Mouse (Mus musculus): ENCODE results near the gene Syne4. TPM values are rescaled to one million over a fixed set of nuclear protein-coding genes. Genes with fewer than 3 reads are reported as not detected.
A peak's percentile ranks its signal among the peaks of the same experiment; 100 is the strongest.

Syne4 gene
- 29.2 and 30.2 TPM in 2 replicates for polyA plus RNA-seq (2014; fragmentation: Nextera tagmentation; extraction: Ambion mirVana)

- H3K27ac ChIP-seq (ENCODE audit: low read depth, low read length), result no peak within 1 kb of the TSS
- H3K9ac ChIP-seq (ENCODE audit: low read length), result peak within 1 kb of the TSS; percentile 41
- 0 out of 2 replicates have a peak, but pooled peaks have one; percentile 55 for ATAC-seq (replicated peaks; ENCODE audit: low FRiP score)
- H3K27me3 ChIP-seq (ENCODE audit: control insufficient read depth, insufficient read depth, low read length), result no peaks in the 10 kb centered on the region
- 1% methylated on average over 9 of the region's 9 CpGs for WGBS
- peak; percentile 67 for DNase-seq (ENCODE audit: low spot score)
- H3K9me3 ChIP-seq (ENCODE audit: control insufficient read depth, low read length), result no peaks in the 10 kb centered on the region
- peak within 1 kb of the TSS; percentile 27 for H3K4me3 ChIP-seq (ENCODE audit: low read depth, low read length)
- H3K4me2 ChIP-seq (ENCODE audit: low read depth, low read length, severe bottlenecking), result peak within 1 kb of the TSS; percentile 43
- H3K4me1 ChIP-seq (replicated peaks; ENCODE audit: control insufficient read depth, insufficient read depth, low read length), result peaks cover 6% of the 10 kb centered on the region; the same call in 1 of the 2 replicates
- no peaks in the 10 kb centered on the region; the same call in 1 of the 2 replicates for H3K36me3 ChIP-seq (ENCODE audit: control insufficient read depth, insufficient read depth, low read length)
Measured at GRCm38 (mm10) chr7:30314721-30315155, at the start of gene Syne4. TSS of gene Syne4 (plus strand) at chr7:30314807.

- peaks cover 5% of the 10 kb centered on the region; the same call in 1 of the 2 replicates for H3K36me3 ChIP-seq (ENCODE audit: control insufficient read depth, insufficient read depth, low read length)
- DNase-seq (ENCODE audit: low spot score), result no peak
- 80% methylated on average over 2 of the region's 2 CpGs for WGBS
Measured at GRCm38 (mm10) chr7:30265041-30265440, 49.6 kb upstream of the Syne4 start.

GRCm38 (mm10) chr7:30265531-30265930 is 49.1 kb upstream of the Syne4 start:
- ATAC-seq (replicated peaks; ENCODE audit: low FRiP score) (no peak), DNase-seq (ENCODE audit: low spot score) (no peak)
- Histone ChIP-seq H3K9ac (ENCODE audit: low read length) (no peak overlapping the region), H3K36me3 (ENCODE audit: control insufficient read depth, insufficient read depth, low read length) (peaks cover 5% of the 10 kb centered on the region; the same call in 1 of the 2 replicates), H3K27ac (ENCODE audit: low read depth, low read length) (no peak overlapping the region), H3K9me3 (ENCODE audit: control insufficient read depth, low read length) (no peaks in the 10 kb centered on the region), H3K4me2 (ENCODE audit: low read depth, low read length, severe bottlenecking) (no peak overlapping the region), H3K27me3 (ENCODE audit: control insufficient read depth, insufficient read depth, low read length) (no peaks in the 10 kb centered on the region), H3K4me1 (replicated peaks; ENCODE audit: control insufficient read depth, insufficient read depth, low read length) (no peaks in the 10 kb centered on the region), H3K4me3 (ENCODE audit: low read depth, low read length) (no peak overlapping the region)
- WGBS, result 95% methylated on average over 5 of the region's 5 CpGs

More at GRCm38 (mm10) chr7:30265041-30265440, 49.6 kb upstream of the Syne4 start:
- no peak overlapping the region for H3K4me3 ChIP-seq (ENCODE audit: low read depth, low read length)
- no peaks in the 10 kb centered on the region for H3K4me1 ChIP-seq (replicated peaks; ENCODE audit: control insufficient read depth, insufficient read depth, low read length)
- H3K27me3 ChIP-seq (ENCODE audit: control insufficient read depth, insufficient read depth, low read length), result no peaks in the 10 kb centered on the region
- H3K9ac ChIP-seq (ENCODE audit: low read length), result no peak overlapping the region
- no peak for ATAC-seq (replicated peaks; ENCODE audit: low FRiP score)
- no peak overlapping the region for H3K4me2 ChIP-seq (ENCODE audit: low read depth, low read length, severe bottlenecking)
- no peak overlapping the region for H3K27ac ChIP-seq (ENCODE audit: low read depth, low read length)
- H3K9me3 ChIP-seq (ENCODE audit: control insufficient read depth, low read length), result no peaks in the 10 kb centered on the region

GRCm38 (mm10) chr7:30265935-30266334 is 48.7 kb upstream of the Syne4 start:
- Histone ChIP-seq H3K4me2 (ENCODE audit: low read depth, low read length, severe bottlenecking) (no peak overlapping the region), H3K4me1 (replicated peaks; ENCODE audit: control insufficient read depth, insufficient read depth, low read length) (no peaks in the 10 kb centered on the region), H3K9me3 (ENCODE audit: control insufficient read depth, low read length) (no peaks in the 10 kb centered on the region), H3K36me3 (ENCODE audit: control insufficient read depth, insufficient read depth, low read length) (peaks cover 5% of the 10 kb centered on the region; the same call in 1 of the 2 replicates), H3K27me3 (ENCODE audit: control insufficient read depth, insufficient read depth, low read length) (no peaks in the 10 kb centered on the region), H3K27ac (ENCODE audit: low read depth, low read length) (no peak overlapping the region), H3K4me3 (ENCODE audit: low read depth, low read length) (no peak overlapping the region), H3K9ac (ENCODE audit: low read length) (no peak overlapping the region)
- no peak for DNase-seq (ENCODE audit: low spot score)
- 93% methylated on average over 7 of the region's 7 CpGs for WGBS
- ATAC-seq (replicated peaks; ENCODE audit: low FRiP score), result no peak

GRCm38 (mm10) chr7:30266780-30267179 is 47.8 kb upstream of the Syne4 start:
- no peak overlapping the region for H3K4me3 ChIP-seq (ENCODE audit: low read depth, low read length)
- no peak overlapping the region for H3K27ac ChIP-seq (ENCODE audit: low read depth, low read length)
- WGBS, result 86% methylated on average over 3 of the region's 3 CpGs
- H3K4me1 ChIP-seq (replicated peaks; ENCODE audit: control insufficient read depth, insufficient read depth, low read length), result no peaks in the 10 kb centered on the region
- DNase-seq (ENCODE audit: low spot score) (no peak), ATAC-seq (replicated peaks; ENCODE audit: low FRiP score) (no peak)
- no peaks in the 10 kb centered on the region for H3K27me3 ChIP-seq (ENCODE audit: control insufficient read depth, insufficient read depth, low read length)
- H3K9ac ChIP-seq (ENCODE audit: low read length), result no peak overlapping the region
- peaks cover 5% of the 10 kb centered on the region; the same call in 1 of the 2 replicates for H3K36me3 ChIP-seq (ENCODE audit: control insufficient read depth, insufficient read depth, low read length)
- no peak overlapping the region for H3K4me2 ChIP-seq (ENCODE audit: low read depth, low read length, severe bottlenecking)
- H3K9me3 ChIP-seq (ENCODE audit: control insufficient read depth, low read length), result no peaks in the 10 kb centered on the region

GRCm38 (mm10) chr7:30269641-30270040 is 45.0 kb upstream of the Syne4 start:
- ATAC-seq (replicated peaks; ENCODE audit: low FRiP score) (no peak), DNase-seq (ENCODE audit: low spot score) (no peak)
- Histone ChIP-seq H3K9ac (ENCODE audit: low read length) (no peak overlapping the region), H3K27ac (ENCODE audit: low read depth, low read length) (no peak overlapping the region), H3K4me2 (ENCODE audit: low read depth, low read length, severe bottlenecking) (no peak overlapping the region), H3K27me3 (ENCODE audit: control insufficient read depth, insufficient read depth, low read length) (no peaks in the 10 kb centered on the region), H3K4me1 (replicated peaks; ENCODE audit: control insufficient read depth, insufficient read depth, low read length) (no peaks in the 10 kb centered on the region), H3K4me3 (ENCODE audit: low read depth, low read length) (no peak overlapping the region), H3K9me3 (ENCODE audit: control insufficient read depth, low read length) (no peaks in the 10 kb centered on the region), H3K36me3 (ENCODE audit: control insufficient read depth, insufficient read depth, low read length) (no peaks in the 10 kb centered on the region; the same call in 1 of the 2 replicates)
- 89% methylated on average over 4 of the region's 4 CpGs for WGBS

GRCm38 (mm10) chr7:30274383-30274782 is 40.2 kb upstream of the Syne4 start:
- no peak overlapping the region for H3K4me2 ChIP-seq (ENCODE audit: low read depth, low read length, severe bottlenecking)
- H3K36me3 ChIP-seq (ENCODE audit: control insufficient read depth, insufficient read depth, low read length), result no peaks in the 10 kb centered on the region
- no peaks in the 10 kb centered on the region for H3K27me3 ChIP-seq (ENCODE audit: control insufficient read depth, insufficient read depth, low read length)
- H3K4me1 ChIP-seq (replicated peaks; ENCODE audit: control insufficient read depth, insufficient read depth, low read length), result no peaks in the 10 kb centered on the region; the same call in 1 of the 2 replicates
- 87% methylated on average over 6 of the region's 6 CpGs for WGBS
- no peak overlapping the region for H3K27ac ChIP-seq (ENCODE audit: low read depth, low read length)
- no peaks in the 10 kb centered on the region for H3K9me3 ChIP-seq (ENCODE audit: control insufficient read depth, low read length)
- H3K9ac ChIP-seq (ENCODE audit: low read length), result no peak overlapping the region
- ATAC-seq (replicated peaks; ENCODE audit: low FRiP score) (no peak), DNase-seq (ENCODE audit: low spot score) (no peak)
- H3K4me3 ChIP-seq (ENCODE audit: low read depth, low read length), result no peak overlapping the region

- DNase-seq (ENCODE audit: low spot score), result no peak
- peaks cover 2% of the 10 kb centered on the region; the same call in 1 of the 2 replicates for H3K4me1 ChIP-seq (replicated peaks; ENCODE audit: control insufficient read depth, insufficient read depth, low read length)
- H3K27ac ChIP-seq (ENCODE audit: low read depth, low read length), result no peak overlapping the region
- H3K4me2 ChIP-seq (ENCODE audit: low read depth, low read length, severe bottlenecking), result peak overlapping the region; percentile 86; the same call in 1 of the 2 replicates
- H3K4me3 ChIP-seq (ENCODE audit: low read depth, low read length), result peak overlapping the region; percentile 74; the same call in 1 of the 2 replicates
- H3K27me3 ChIP-seq (ENCODE audit: control insufficient read depth, insufficient read depth, low read length), result no peaks in the 10 kb centered on the region
- H3K9me3 ChIP-seq (ENCODE audit: control insufficient read depth, low read length), result no peaks in the 10 kb centered on the region
- no peak overlapping the region for H3K9ac ChIP-seq (ENCODE audit: low read length)
- ATAC-seq (replicated peaks; ENCODE audit: low FRiP score), result no peak
- no peaks in the 10 kb centered on the region for H3K36me3 ChIP-seq (ENCODE audit: control insufficient read depth, insufficient read depth, low read length)
- WGBS, result 75% methylated on average over 2 of the region's 2 CpGs
Measured at GRCm38 (mm10) chr7:30278911-30279310, 35.7 kb upstream of the Syne4 start.

GRCm38 (mm10) chr7:30279536-30279935 is 35.1 kb upstream of the Syne4 start:
- H3K4me1 ChIP-seq (replicated peaks; ENCODE audit: control insufficient read depth, insufficient read depth, low read length), result peaks cover 2% of the 10 kb centered on the region; the same call in 1 of the 2 replicates
- no peaks in the 10 kb centered on the region for H3K27me3 ChIP-seq (ENCODE audit: control insufficient read depth, insufficient read depth, low read length)
- H3K4me2 ChIP-seq (ENCODE audit: low read depth, low read length, severe bottlenecking), result peak overlapping the region; percentile 86
- peak overlapping the region; percentile 74 for H3K4me3 ChIP-seq (ENCODE audit: low read depth, low read length)
- no peak for DNase-seq (ENCODE audit: low spot score)
- H3K9me3 ChIP-seq (ENCODE audit: control insufficient read depth, low read length), result no peaks in the 10 kb centered on the region
- no peak for ATAC-seq (replicated peaks; ENCODE audit: low FRiP score)
- no peaks in the 10 kb centered on the region for H3K36me3 ChIP-seq (ENCODE audit: control insufficient read depth, insufficient read depth, low read length)
- peak overlapping the region; percentile 64 for H3K9ac ChIP-seq (ENCODE audit: low read length)
- under 1% methylated on average over 6 of the region's 6 CpGs for WGBS
- H3K27ac ChIP-seq (ENCODE audit: low read depth, low read length), result peak overlapping the region; percentile 90
